Mouse (Mus musculus): ENCODE data around the gene Arhgap21.
"Not testable (repeated sequence)": the region's sequence is repeated elsewhere in the genome, so short reads cannot be mapped to it uniquely, and the experiment has no call there.

The Arhgap21 gene

DNA sequence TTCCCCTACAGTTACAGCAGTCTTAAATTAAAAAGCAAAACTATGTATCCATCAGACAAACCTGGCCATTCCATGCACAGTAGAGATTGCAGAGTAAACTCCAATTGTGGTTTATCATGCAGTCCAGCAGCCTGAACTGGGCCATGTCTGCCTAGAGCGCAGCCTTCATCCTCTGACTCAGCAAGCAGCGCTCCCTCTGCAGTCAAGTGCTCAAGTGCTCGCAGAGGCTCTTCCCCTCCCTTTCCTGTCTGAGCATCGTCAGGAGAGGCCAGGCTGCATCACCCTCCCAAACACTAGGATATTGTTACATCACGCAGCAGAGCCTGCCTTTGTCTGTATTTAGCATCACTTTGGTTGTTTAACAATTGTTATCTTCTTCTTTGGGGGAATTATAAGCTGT, 25.5 kb downstream of the Arhgap21 start:
- DNase-seq (ENCODE audit: extremely low read depth, insufficient read length, low spot score), result peak; percentile 39

DNA sequence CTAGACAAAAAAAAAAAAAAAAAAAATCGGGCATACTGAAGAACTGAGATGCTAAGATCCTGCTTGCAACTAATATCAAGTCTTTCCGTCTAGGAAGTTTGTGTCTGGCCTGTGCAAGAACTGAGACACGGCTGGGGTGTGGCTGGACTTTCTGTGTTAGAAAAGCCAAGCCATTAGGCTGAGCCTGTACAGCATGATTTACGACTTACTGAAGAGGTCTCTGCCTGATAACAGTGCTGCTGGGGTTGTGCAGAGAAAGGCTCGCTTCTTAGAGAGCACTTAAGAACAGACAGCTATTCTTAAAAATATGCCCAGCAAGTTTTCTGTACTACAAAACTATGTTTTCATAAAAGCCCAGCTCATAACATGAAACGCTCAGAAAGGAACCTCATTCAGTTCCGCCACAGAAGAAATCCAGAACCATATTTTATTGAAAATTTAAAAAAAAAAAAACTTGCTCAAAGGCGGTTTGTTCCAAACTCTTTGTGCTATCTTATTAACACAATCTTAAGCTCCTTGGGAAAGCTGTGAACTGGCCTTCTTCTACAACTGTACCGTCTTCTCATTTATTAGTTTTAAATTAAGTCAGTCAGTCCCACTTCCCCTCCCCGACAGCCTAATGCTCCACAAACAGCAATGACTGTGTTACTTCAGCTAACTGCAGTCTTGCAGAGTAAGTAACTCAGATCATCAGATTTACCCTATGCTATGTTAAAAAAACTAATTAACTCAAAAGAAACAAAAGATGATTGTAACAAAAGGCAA, 26.1 kb downstream of the Arhgap21 start:
- DNase-seq (ENCODE audit: extremely low read depth, insufficient read length, low spot score), result no peak

DNA sequence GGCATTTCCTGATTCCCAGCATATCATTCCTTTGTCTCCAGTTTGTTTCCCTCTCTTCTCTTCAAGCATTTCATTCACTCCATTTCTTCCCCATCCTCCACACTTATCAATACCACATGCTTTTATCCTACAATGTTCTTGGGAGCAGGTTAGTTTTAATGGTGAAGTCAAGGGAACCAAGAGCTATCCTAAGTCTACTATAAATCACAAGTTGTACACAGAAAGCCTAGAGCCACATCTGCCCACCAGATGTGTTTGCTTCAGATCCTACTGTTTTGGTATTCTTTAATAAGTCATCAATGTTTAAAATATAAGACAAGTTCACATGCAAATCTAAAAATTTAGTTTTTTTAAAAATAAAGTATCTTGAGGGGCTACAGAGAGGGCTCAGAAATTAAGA, 27.6 kb downstream of the Arhgap21 start:
- DNase-seq (ENCODE audit: extremely low read depth, insufficient read length, low spot score), result no peak

DNA sequence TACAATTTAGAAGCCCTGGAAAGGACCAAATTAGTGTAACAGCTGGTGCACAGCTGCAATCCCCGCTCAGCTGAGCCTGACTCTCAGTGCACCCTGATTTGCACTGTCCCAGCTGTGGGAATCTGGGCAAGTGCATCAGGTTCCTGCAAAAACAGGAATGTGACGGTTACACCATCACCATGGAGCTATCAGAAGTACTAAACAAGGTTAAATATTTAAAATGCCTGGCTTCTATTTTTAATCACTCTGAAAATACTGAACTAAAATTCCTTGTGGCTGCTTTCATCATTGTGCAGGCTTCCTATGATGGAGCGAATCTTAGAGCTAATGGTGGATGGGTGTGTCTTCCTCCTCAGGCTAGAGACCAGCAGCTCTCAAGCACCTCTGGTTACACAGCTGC, 29.3 kb downstream of the Arhgap21 start:
- no peak for DNase-seq (ENCODE audit: extremely low read depth, insufficient read length, low spot score)

DNA sequence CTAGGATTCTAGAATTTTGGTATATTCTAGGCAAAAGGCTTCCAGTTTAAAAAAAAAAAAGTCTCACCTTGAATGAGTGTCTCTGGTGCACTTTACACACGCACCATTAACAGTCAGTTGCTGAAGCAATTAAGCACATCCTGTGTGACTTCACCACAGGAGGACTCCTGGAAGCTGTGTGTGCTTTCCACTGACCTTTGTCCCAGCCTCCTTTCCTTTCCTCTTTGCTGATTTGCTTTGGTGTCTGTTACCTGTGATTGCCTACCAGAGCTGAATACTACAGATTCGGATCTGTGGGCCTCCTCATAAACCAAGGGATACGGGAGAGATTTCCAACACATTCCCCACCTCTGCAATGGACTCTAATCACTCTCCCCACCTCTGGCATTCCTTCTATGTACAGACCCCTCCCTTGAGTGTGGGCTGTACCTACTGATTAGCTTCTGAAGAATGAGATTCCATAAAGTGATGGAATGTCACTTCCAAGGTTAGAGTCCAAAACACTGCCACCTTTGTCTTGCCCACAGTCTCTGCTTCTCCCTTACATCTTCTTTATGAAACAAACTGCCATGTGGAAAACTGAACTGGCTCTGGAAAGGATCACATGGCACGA, 32.0 kb downstream of the Arhgap21 start:
- no peak for DNase-seq (ENCODE audit: extremely low read depth, insufficient read length, low spot score)

DNA sequence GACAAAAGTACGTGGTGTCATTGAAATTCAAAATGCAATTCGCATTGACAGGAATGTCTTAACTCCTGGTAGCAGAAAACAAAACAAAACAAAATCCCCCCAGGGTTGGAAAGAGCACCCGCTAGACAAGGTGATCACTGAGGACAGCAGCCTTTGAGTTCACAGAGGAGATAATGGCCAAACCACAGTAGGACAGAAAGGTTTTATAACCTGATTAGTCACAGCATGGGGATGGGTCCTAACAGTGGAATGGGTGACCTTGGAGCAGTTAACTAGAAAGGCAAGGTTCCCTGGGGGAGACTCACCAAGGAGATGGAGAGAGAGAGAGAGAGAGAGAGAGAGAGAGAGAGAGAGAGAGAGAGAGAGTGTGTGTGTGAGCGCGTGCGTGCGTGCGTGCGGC, 34.3 kb downstream of the Arhgap21 start:
- DNase-seq (ENCODE audit: extremely low read depth, insufficient read length, low spot score), result no peak

DNA sequence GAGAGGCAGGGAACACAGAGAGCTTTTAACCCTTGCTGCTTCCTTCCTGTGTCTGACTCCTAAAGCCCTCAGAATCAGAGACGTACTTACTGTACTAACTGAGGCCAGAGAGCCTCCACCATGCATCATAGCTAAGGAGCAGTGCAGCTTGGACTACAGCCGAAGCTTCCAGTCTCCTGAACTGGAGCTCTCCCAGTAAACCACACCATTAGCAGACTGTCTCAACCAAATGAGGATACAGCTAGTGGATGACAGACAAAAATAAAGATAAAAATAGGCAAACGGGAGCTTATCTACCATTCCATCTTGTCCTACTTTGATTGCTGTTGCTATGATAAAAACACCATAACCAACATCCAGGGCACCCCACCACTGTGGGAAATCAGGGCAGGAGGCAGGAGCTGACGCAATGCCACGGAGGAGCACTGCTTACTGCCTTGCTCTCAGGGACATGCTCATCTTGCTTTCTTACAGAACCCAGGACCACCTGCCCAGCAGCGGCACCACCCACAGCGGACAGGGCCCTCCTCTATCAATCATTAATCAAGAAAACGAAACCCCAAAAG, 35.9 kb downstream of the Arhgap21 start:
- DNase-seq (ENCODE audit: extremely low read depth, insufficient read length, low spot score), result no peak

DNA sequence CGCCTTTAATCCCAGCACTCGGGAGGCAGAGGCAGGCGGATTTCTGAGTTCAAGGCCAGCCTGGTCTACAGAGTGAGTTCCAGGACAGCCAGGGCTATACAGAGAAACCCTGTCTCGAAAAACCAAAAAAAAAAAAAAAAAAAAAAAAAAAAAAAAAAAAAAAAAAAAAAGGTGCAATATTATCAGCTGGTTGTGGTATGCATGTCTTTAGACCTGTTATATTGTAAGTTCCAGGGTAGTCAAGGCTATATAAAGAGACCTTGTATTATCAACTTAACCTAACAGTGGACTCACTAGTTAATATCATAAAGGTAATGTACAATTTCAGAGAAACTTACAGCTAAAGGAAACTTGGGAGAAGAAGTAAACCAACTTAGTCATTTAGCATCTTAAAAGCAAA, 36.9 kb downstream of the Arhgap21 start:
- DNase-seq (ENCODE audit: extremely low read depth, insufficient read length, low spot score), result not testable (repeated sequence)

DNA sequence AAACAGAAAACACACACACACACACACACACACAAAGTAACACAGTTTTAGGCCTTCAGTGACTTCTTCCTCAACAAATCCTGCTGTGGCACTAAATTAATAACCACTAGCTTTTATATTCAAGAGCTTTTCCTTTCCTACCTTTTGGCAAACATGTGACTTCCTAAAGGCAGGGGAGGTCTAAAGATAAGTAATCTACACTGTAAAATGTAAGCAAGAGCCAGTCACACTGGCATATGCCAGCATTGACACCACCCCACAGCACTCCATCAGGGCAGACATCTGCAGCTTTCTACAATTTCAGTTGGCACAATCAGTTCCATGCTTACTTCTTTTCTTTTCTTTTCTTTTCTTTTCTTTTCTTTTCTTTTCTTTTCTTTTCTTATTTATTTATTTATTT, 40.2 kb downstream of the Arhgap21 start:
- no peak for DNase-seq (ENCODE audit: extremely low read depth, insufficient read length, low spot score)

DNA sequence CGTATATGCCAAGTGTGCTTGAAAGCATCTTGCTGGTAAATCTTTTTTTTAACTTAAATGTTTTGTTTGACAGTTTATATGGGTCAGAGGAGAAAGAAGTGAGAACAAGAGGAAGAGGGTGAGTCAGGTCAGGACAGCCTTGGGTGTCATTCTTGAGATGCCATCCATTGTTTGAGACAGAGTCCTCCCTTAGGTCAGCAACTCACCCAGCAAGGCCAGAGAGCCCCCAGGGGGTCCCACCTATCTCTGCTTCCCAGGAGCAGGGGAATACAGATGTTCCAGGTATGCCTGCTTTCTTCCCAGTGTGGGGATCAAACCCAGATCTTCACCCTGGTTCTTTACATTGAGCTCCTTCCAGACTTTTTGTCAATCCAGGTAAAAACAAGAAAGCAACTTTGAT, 43.7 kb downstream of the Arhgap21 start:
- DNase-seq (ENCODE audit: extremely low read depth, insufficient read length, low spot score), result no peak

DNA sequence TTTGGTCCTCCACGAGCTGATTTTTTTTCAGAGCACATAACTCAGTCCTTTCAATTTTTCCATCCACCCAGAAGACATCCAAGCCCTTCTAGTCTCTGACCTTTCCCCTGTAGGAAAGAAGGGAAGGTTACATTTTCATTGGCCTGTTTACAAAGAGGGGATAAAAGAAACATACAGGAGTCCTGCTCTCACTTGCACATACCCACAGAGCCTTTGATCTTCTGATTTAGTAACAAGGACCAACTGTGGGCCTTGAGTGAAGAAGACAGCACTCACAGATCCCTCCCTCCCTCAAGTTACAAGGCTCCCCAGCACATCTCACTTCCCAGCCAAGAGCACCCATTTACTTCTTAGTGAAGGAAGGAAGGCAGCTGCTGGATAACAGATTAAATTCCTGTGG, 46.3 kb downstream of the Arhgap21 start:
- DNase-seq (ENCODE audit: extremely low read depth, insufficient read length, low spot score), result no peak

DNA sequence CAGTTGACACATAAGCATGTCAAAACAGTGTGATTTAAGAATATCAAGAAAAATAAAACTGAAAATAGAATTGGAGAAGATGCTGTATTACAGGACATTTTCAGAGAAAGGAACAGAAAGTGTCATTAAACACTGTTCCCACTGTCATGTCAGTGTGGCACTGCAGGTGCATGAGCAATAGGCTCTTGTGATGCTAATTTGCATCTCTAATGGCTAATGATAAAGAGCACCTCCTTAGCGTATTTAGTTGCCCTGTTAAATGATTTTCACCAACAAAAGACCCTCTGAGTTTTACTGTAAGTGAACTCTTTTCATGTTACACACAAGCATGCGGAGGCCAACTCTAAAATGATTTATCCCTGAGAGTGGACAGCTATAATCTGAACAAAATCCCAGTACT, 47.1 kb downstream of the Arhgap21 start:
- DNase-seq (ENCODE audit: extremely low read depth, insufficient read length, low spot score), result no peak

DNA sequence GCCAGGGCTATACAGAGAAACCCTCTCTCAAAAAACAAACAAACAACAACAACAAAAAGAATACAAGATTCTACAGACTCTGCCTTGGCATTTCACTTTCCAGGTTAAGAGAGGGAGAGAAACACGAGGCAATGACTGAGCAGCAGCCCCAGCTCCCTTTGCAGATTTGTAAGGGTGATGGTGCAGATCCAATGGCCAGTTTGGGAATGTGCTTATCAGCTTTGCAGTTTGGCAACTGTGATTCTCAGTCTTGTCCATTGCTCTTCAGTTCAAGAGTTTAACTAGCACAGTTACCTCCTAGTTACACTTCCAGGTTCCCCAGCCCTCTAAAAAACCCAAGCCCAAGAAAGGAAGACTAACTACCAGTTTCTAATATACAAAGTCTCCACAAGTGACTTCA, 47.7 kb downstream of the Arhgap21 start:
- no peak for DNase-seq (ENCODE audit: extremely low read depth, insufficient read length, low spot score)

DNA sequence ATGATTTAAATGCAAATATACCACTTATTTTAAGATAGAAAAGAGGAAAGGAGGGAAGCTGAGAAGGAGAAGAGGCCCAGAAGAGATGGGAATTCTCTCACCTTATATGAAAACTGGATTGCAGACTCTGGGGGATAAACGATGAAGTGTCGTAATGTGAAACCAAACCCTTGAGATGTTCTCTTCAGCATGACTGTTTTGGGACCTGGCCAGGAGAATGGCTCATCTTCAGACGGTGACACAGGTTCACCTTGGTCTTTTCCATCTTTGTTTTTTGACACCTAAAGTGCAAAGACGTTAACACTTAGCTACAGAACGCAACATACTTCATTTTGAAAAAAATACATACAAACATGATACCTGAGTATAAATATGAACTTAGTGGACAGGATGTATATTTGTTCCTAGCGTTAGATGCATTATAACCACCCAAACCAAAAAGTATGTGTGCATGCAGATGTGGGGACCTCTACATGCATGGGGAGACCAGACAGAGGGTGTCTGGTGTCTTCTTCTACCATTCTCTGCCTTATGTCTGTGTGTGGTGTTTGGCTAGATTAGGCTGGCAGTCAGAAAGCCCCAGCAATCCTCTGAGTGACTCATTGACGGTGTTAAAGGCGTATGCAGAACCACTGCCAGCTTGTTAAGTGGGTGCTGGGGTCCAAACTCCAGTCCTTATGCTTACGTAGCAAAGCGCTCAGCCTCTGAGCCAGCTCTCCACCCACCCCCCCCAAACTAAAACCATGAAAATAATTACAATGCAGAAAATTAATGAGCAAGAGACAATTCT, 54.0 kb downstream of the Arhgap21 start:
- DNase-seq (ENCODE audit: extremely low read depth, insufficient read length, low spot score), result no peak

DNA sequence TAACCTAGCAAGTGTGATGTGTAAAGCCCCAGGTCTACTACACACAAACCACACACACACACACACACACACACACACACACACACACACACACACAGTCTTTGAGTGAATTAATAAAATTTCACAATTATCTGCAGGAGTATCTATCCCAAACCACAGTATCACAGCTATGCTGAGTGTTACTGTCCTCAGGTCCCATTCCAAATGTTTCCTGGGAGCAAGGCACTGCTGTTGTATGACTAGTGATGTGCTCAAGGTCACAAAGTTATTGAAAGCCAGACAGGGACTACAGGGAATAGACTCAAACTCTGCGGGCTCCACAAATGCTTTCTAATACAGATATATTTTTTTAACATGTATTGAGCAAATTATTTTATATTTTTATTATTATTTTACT, 55.7 kb downstream of the Arhgap21 start:
- DNase-seq (ENCODE audit: extremely low read depth, insufficient read length, low spot score), result no peak

DNA sequence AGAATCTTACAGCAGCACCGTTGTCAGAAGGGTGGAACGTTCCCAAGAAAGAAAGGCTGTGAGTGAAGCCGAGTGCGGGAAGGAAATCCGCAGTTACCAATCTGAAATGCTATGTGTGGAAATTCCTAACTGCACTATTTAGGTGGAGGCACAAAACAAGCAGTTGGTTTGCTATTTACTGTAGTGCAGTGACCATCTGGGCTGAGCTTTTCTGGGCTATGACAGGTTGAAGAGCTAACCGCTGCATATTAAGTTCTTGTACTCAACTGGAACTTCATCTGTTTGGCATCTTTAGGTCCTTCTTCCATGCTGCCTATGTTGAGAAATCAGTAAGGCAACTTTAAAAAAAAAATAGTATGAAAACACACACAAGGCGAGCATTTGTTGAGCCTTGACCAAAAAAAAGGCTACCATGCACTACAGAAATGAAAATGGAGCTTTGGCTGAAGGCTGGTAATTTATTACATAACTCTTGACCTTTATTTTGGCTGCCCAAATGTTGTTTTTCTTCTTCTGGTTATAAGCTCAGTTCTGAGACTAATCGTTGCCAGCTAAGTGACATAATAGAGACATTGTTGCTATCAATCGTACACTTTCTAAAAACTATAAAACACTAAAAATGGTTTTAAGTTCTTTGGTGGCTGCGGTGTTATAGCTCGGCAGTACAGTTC, 56.2 kb downstream of the Arhgap21 start:
- no peak for DNase-seq (ENCODE audit: extremely low read depth, insufficient read length, low spot score)

DNA sequence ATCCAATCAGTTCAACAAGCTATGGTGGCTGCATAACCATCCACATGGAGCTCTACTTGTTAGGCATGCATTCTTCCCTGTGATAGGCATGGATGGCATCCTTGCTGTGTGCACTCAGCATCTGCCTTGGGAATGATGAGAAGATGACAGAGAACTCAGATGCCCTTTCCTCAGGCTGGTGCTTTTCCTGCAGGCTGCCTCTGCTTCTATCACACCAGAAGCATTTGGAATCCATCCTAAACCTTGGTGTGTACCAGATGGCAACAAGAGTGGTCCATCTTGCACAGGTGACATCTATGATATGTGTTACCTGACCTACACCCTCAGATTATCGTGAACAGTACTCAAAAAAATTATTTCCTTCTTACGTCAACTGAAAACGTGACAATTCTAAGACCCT, 58.2 kb downstream of the Arhgap21 start:
- no peak for DNase-seq (ENCODE audit: extremely low read depth, insufficient read length, low spot score)

DNA sequence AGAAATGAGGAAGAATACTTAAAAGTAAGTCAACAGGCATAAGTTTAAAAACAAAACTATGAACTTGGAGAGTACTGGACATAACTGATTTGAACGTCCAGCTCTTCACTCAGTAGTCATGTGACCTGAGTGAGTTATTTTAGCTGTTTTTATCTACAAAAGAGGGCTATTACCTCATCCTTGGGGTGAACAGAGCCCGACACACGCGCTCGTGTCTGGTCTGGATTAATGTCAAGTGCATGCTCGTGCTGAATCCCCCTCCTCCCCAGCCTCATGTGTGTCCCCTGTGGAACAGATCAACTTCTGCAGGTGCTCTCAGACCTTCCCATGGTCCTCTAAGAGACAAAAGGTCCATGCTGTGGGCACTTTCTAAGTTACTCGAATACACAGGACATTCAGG, 59.3 kb downstream of the Arhgap21 start:
- no peak for DNase-seq (ENCODE audit: extremely low read depth, insufficient read length, low spot score)

DNA sequence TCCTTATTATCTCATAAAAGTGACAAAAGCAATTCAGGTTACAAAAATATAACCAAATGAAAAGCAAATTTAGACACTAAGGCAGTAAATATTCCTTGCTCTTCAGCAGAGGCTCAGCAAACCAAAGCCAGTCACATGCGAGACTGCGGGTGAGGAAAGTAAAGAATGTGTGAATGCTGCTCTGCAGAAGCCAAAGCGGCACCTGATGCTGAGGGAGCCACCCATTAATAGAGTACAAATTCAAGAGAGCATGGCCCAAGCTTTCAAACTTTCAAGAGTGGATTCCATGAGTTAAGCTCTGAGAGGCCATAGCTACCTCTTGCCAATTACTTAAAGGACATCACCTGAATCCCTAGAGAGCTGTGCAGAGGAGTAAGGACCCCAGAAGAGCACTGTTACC, 61.4 kb downstream of the Arhgap21 start:
- DNase-seq (ENCODE audit: extremely low read depth, insufficient read length, low spot score), result no peak

DNA sequence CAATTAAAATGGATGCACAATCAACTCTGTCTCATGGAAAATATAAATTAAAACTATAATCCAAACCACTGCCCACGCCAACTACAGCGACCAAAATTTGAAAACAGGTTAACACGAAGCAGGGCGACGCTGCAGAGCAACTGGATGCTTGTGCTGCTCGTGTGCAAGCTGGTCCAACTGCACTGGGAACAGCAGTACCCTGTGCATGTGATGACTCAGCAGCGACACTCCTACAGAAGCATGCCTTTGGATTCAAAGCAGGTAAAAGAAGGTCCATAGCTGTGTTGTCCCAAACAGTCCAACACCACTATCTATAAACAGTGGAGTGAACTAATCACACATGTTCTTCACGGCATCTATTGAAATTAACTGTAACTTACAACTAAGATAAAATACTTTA, 63.3 kb downstream of the Arhgap21 start:
- no peak for DNase-seq (ENCODE audit: extremely low read depth, insufficient read length, low spot score)
